Mouse (Mus musculus) lung, adult 2 months (tissue): ENCODE results near the gene Gm15114. TPM values are rescaled to one million over a fixed set of nuclear protein-coding genes. Genes with fewer than 3 reads are reported as not detected.
"Not testable (repeated sequence)": the region's sequence is repeated elsewhere in the genome, so short reads cannot be mapped to it uniquely, and the experiment has no call there.

Experiments used
- DNase-seq: peaks from one replicate; pipeline ENCODE4 v3.0.0; 2022
- H3K4me1 ChIP-seq: fragments of 200-500 bp; 2 replicates; pipeline ENCODE4 v1.6.1; 2011; ENCODE audit warnings: low read length; ENCODE audit not compliant: control insufficient read depth, insufficient read depth
- H3K4me3 ChIP-seq: fragments of 200-500 bp; replicated peaks from 2 replicates; pipeline ENCODE3; 2011; ENCODE audit warnings: low read depth, mild to moderate bottlenecking, control low read depth, low read length; ENCODE audit errors: extremely low read depth
- WGBS: fragments of 180-500 bp; shearing (Covaris S2); methylation state at CpG from one replicate; pipeline ENCODE4 v1.1.7; 2018; 5-methylcytosine and 5-hydroxymethylcytosine counted together
- polyA plus RNA-seq: library from polyadenylated mRNA; depleted of rRNA; stranded (reverse); fragments of >200 nt; gene quantifications from 2 replicates; pipeline ENCODE4 v1.2.3, GENCODE M21; 2012; rRNA removed

Gene Gm15114
- polyA plus RNA-seq = not detected in 2 replicates

DNA sequence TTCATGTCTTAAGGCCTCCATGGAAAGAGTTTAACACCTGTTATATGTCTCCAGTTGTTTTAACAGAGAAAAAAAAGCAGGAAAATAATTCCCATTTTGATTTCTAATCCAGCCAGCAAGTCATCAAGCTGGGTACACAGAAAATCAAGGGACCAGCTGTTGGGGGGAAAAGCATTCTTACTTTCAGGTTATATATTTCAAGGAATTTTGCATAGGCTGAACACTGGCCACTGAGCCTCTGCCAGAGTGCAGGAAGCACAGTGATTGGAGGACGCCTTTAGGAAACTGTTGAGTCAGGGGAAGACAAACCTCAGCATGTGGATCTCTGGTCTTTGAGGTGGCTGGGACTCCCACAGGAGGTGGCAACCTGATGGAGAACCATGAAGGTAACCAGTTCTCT, at the start of gene Gm15114:
Gene Gm15114, plus strand, starts transcription at position 301 of the 400 bp plus-strand sequence.
- no CpG with 5 or more reads among the region's 1 CpGs for WGBS
- H3K4me3 ChIP-seq, H3K4me1 ChIP-seq, DNase-seq: not testable (repeated sequence)

Other genes with a start within 250 kb of the Gm15114 start
- gene Gm8334, start 126.2 kb downstream of the Gm15114 start, polyA plus RNA-seq = not detected in 2 replicates
- not detected in 2 replicates for gene Gm15127, start 174.6 kb downstream of the Gm15114 start, polyA plus RNA-seq